Mouse (Mus musculus) bone marrow, adult 2 months (tissue): ENCODE data around the gene Naa35.

Source experiments
- CTCF ChIP-seq: fragments of 200-500 bp; IDR thresholded peaks from 2 replicates; pipeline ENCODE4 v1.5.1; 2011; ENCODE audit warnings: low read length, control low read depth; ENCODE audit not compliant: control insufficient read depth, insufficient read depth
- POLR2A ChIP-seq: fragments of 200-500 bp; IDR thresholded peaks from 2 replicates; pipeline ENCODE4 v1.6.1; 2011; ENCODE audit warnings: low read depth, mild to moderate bottlenecking, control low read depth, low read length, borderline replicate concordance; ENCODE audit not compliant: control insufficient read depth

- no peak for TF ChIP-seq CTCF
- no peak for TF ChIP-seq POLR2A
These were observed 64.7 kb downstream of the Naa35 start for GRCm38 (mm10) chr13:59649781-59650180.
